Mouse (Mus musculus): Measurements from ENCODE around the gene Macrod2.

- TF ChIP-seq CTCF (IDR thresholded peaks at IDR 0.05; ENCODE audit: insufficient read depth, low read depth, low read length), result no peak
- TF ChIP-seq POLR2A (IDR thresholded peaks at IDR 0.05; ENCODE audit: insufficient read depth, low read depth, low read length), result no peak
Measured at GRCm38 (mm10) chr2:140778212-140778611, 383.1 kb downstream of the Macrod2 start.
